Mouse (Mus musculus): Measurements from ENCODE around the gene Vac14. TPM values are rescaled to one million over a fixed set of nuclear protein-coding genes. Genes with fewer than 3 reads are reported as not detected.

The Vac14 gene
- polyA plus RNA-seq, 1 experiment from 2014 or later, result 29.3 TPM

- Histone ChIP-seq H3K27ac (replicated peaks; ENCODE audit: low read depth, low read length) (no peak overlapping the region), H3K9me3 (replicated peaks; ENCODE audit: control insufficient read depth, low read length) (no peaks in the 10 kb centered on the region), H3K27me3 (ENCODE audit: control insufficient read depth, insufficient read depth, low read length) (no peaks in the 10 kb centered on the region), H3K4me3 (ENCODE audit: low read depth, low read length) (no peak overlapping the region), H3K9ac (replicated peaks; ENCODE audit: low read length) (no peak overlapping the region), H3K4me2 (ENCODE audit: low read depth, low read length) (no peak overlapping the region), H3K4me1 (ENCODE audit: control insufficient read depth, insufficient read depth, low read length) (peaks cover 18% of the 10 kb centered on the region), H3K36me3 (replicated peaks; ENCODE audit: control insufficient read depth, insufficient read depth, low read depth, low read length) (no peaks in the 10 kb centered on the region)
- WGBS, result 82% methylated on average over 4 of the region's 4 CpGs
- DNase-seq (ENCODE audit: low spot score) (no peak), ATAC-seq (replicated peaks; ENCODE audit: insufficient number of reproducible peaks, low FRiP score, low TSS enrichment, low read depth) (no peak)
These were observed 97.7 kb downstream of the Vac14 start for GRCm38 (mm10) chr8:110716075-110716474.

- Histone ChIP-seq H3K9ac (replicated peaks; ENCODE audit: low read length) (no peak overlapping the region), H3K9me3 (replicated peaks; ENCODE audit: control insufficient read depth, low read length) (no peaks in the 10 kb centered on the region), H3K4me3 (ENCODE audit: low read depth, low read length) (no peak overlapping the region), H3K4me2 (ENCODE audit: low read depth, low read length) (no peak overlapping the region), H3K36me3 (replicated peaks; ENCODE audit: control insufficient read depth, insufficient read depth, low read depth, low read length) (no peaks in the 10 kb centered on the region), H3K27ac (replicated peaks; ENCODE audit: low read depth, low read length) (no peak overlapping the region), H3K4me1 (ENCODE audit: control insufficient read depth, insufficient read depth, low read length) (peaks cover 18% of the 10 kb centered on the region), H3K27me3 (ENCODE audit: control insufficient read depth, insufficient read depth, low read length) (no peaks in the 10 kb centered on the region)
- 62% methylated on average over 7 of the region's 7 CpGs for WGBS
- ATAC-seq (replicated peaks; ENCODE audit: insufficient number of reproducible peaks, low FRiP score, low TSS enrichment, low read depth), result no peak
- no peak for DNase-seq (ENCODE audit: low spot score)
These were observed 98.7 kb downstream of the Vac14 start for GRCm38 (mm10) chr8:110717131-110717530.

DNA sequence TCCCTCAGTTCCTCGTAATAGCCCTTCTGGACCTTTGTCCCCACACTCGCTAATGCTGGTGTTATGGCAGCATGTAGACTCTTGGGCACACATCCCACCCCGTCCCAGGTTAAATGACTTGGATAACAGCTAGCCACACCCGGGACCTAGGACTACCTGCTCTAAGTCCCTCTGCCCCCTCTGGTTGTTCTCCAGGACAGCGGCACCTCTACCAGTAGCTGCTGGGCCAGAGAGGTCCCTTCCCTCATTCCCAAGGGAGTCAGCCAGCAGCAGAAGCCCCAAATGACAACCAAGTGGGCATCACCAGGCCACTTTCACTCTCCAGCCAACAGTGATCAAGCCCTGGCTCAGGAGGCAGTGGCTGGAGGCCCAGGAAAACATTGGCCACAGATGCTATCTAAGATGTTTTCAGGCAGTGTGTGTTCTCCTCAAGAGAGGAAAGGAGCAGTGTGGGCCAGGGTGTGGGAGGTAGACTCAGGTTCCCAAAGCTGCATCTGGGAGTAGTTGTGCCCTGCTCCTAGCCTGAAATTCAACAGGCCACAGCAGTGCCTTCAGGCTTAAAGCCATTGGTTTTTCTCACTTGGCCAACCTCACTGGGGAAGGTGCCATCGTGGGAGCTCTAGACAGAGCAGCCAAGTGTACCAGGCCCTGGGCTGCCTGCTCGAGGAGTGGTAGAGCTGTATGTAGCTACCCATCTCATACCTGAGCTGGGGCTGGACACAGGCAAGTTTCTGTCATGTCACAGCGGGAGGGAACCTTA is 100.0 kb downstream of the Vac14 start:
- ATAC-seq (replicated peaks; ENCODE audit: insufficient number of reproducible peaks, low FRiP score, low TSS enrichment, low read depth) (no peak), DNase-seq (ENCODE audit: low spot score) (no peak)
- H3K4me3 ChIP-seq (ENCODE audit: low read depth, low read length), result no peak overlapping the region
- H3K9me3 ChIP-seq (replicated peaks; ENCODE audit: control insufficient read depth, low read length), result no peaks in the 10 kb centered on the region
- no peaks in the 10 kb centered on the region for H3K36me3 ChIP-seq (replicated peaks; ENCODE audit: control insufficient read depth, insufficient read depth, low read depth, low read length)
- no peaks in the 10 kb centered on the region for H3K27me3 ChIP-seq (ENCODE audit: control insufficient read depth, insufficient read depth, low read length)
- H3K4me2 ChIP-seq (ENCODE audit: low read depth, low read length), result no peak overlapping the region
- H3K9ac ChIP-seq (replicated peaks; ENCODE audit: low read length), result no peak overlapping the region
- no peak overlapping the region for H3K27ac ChIP-seq (replicated peaks; ENCODE audit: low read depth, low read length)
- H3K4me1 ChIP-seq (ENCODE audit: control insufficient read depth, insufficient read depth, low read length), result peaks cover 18% of the 10 kb centered on the region
- WGBS, result 88% methylated on average over 8 of the region's 8 CpGs

GRCm38 (mm10) chr8:110718969-110719670 is 100.7 kb downstream of the Vac14 start:
- Histone ChIP-seq H3K27ac (replicated peaks; ENCODE audit: low read depth, low read length) (peak overlapping the region; percentile 20; the same call in 1 of the 2 replicates), H3K4me3 (ENCODE audit: low read depth, low read length) (no peak overlapping the region), H3K9ac (replicated peaks; ENCODE audit: low read length) (no peak overlapping the region; the same call in 1 of the 2 replicates), H3K4me1 (ENCODE audit: control insufficient read depth, insufficient read depth, low read length) (peaks cover 20% of the 10 kb centered on the region), H3K4me2 (ENCODE audit: low read depth, low read length) (no peak overlapping the region), H3K9me3 (replicated peaks; ENCODE audit: control insufficient read depth, low read length) (no peaks in the 10 kb centered on the region), H3K36me3 (replicated peaks; ENCODE audit: control insufficient read depth, insufficient read depth, low read depth, low read length) (no peaks in the 10 kb centered on the region), H3K27me3 (ENCODE audit: control insufficient read depth, insufficient read depth, low read length) (no peaks in the 10 kb centered on the region)
- DNase-seq (ENCODE audit: low spot score), result peak; percentile 29
- 32% methylated on average over 12 of the region's 12 CpGs for WGBS
- no peak for ATAC-seq (replicated peaks; ENCODE audit: insufficient number of reproducible peaks, low FRiP score, low TSS enrichment, low read depth)

DNA sequence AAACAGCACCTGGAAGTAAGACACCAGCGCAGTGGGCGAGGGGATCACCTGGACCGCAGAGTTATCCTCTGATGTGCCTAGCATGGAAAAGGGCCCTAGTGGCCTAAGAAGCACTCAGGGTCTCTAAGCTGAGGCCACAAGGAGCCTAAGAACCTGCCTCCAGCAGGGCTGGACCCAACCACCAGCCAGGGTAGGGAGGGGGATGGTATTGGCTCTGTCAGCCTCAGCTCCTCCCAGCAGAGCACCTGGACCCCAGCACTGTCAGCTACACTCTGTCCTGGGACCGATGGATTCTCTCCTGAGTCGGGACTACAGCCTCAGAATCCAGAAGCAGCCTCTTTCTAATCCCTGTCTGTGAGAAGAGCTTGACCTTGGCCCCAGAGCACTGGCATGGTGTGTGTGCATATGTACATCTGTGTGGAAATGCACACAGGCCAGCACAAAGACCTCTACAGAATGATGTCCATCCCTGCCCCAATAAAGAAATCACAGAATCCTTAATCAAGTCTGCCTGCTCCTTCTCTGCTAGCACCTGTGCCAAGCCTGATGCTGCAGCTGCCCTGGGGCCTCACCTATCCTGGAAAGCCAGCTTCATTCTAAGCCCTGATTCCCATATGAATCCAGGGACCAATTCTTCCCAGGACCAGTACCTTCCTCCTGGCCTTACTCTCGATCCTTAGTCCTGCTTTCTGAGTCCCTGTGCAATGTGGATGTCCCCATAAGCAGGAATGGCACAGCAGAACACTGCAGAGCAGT is 101.7 kb downstream of the Vac14 start:
- peaks cover 24% of the 10 kb centered on the region for H3K4me1 ChIP-seq (ENCODE audit: control insufficient read depth, insufficient read depth, low read length)
- DNase-seq (ENCODE audit: low spot score) (no peak), ATAC-seq (replicated peaks; ENCODE audit: insufficient number of reproducible peaks, low FRiP score, low TSS enrichment, low read depth) (no peak)
- H3K27ac ChIP-seq (replicated peaks; ENCODE audit: low read depth, low read length), result peak overlapping the region; percentile 20; the same call in 1 of the 2 replicates
- H3K27me3 ChIP-seq (ENCODE audit: control insufficient read depth, insufficient read depth, low read length), result no peaks in the 10 kb centered on the region
- H3K9ac ChIP-seq (replicated peaks; ENCODE audit: low read length), result peak overlapping the region; percentile 91; the same call in 1 of the 2 replicates
- 53% methylated on average over 6 of the region's 6 CpGs for WGBS
- no peaks in the 10 kb centered on the region for H3K36me3 ChIP-seq (replicated peaks; ENCODE audit: control insufficient read depth, insufficient read depth, low read depth, low read length)
- no peak overlapping the region for H3K4me2 ChIP-seq (ENCODE audit: low read depth, low read length)
- no peak overlapping the region for H3K4me3 ChIP-seq (ENCODE audit: low read depth, low read length)
- H3K9me3 ChIP-seq (replicated peaks; ENCODE audit: control insufficient read depth, low read length), result no peaks in the 10 kb centered on the region

DNA sequence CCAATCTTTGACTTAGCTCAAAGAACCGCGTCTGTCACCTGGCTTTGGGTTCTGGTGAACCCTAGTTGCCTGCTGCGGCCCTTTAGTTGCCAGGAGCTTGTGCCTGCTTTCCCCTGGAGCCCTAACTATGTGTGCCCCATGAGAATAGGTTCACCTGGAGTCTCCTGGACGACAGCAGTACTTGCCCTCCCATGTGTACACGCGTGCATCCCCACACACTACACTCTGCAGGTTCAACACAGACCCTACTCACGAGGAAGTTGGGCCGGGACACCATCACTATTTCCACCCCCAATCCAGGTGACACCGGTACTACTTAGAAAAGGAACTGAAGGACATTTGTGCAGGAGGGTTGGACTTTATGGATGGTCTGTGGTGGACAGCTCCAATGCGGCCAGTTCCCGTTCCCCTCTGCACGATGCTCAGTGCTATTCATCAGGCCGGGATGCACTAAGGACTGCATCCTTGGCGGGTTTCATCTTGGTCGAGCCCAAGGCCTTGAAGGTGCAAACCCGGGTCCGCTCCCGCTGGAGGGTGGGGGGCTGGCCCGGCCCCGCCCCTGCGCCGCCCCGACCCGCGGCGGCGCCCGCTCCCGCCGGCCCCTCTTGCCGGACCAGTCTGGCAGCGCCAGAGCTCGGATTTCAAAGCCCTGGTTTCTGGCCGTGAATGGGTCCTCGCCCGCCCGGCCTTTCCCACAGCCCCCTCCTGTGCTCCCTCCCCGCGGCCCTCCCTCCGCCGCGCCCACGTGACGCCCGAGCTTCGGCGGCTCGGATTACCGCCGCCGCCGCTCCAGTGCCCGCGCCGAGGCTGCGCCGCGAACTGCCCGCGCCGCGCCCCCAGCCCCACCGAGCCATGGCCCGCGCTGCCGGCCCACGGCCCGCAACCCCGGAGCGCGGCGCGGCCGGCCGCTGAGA is 102.6 kb downstream of the Vac14 start, which contains the start of gene Mtss1l:
Gene Mtss1l (plus strand): TSS at position 792 of the 914 bp plus-strand sequence.
- Histone ChIP-seq H3K4me3 (ENCODE audit: low read depth, low read length) (peak within 1 kb of the TSS; percentile 75), H3K36me3 (replicated peaks; ENCODE audit: control insufficient read depth, insufficient read depth, low read depth, low read length) (no peaks in the 10 kb centered on the region), H3K27me3 (ENCODE audit: control insufficient read depth, insufficient read depth, low read length) (no peaks in the 10 kb centered on the region), H3K27ac (replicated peaks; ENCODE audit: low read depth, low read length) (peak within 1 kb of the TSS; percentile 88), H3K4me1 (ENCODE audit: control insufficient read depth, insufficient read depth, low read length) (peaks cover 24% of the 10 kb centered on the region), H3K9ac (replicated peaks; ENCODE audit: low read length) (peak within 1 kb of the TSS; percentile 91), H3K4me2 (ENCODE audit: low read depth, low read length) (peak within 1 kb of the TSS; percentile 76), H3K9me3 (replicated peaks; ENCODE audit: control insufficient read depth, low read length) (no peaks in the 10 kb centered on the region)
- DNase-seq (ENCODE audit: low spot score) (peak; percentile 96), ATAC-seq (replicated peaks; ENCODE audit: insufficient number of reproducible peaks, low FRiP score, low TSS enrichment, low read depth) (peak; percentile 81)
- WGBS, result 4% methylated on average over 56 of the region's 75 CpGs

- Histone ChIP-seq H3K27ac (replicated peaks; ENCODE audit: low read depth, low read length) (peak overlapping the region; percentile 88), H3K9me3 (replicated peaks; ENCODE audit: control insufficient read depth, low read length) (no peaks in the 10 kb centered on the region), H3K4me1 (ENCODE audit: control insufficient read depth, insufficient read depth, low read length) (peaks cover 24% of the 10 kb centered on the region), H3K36me3 (replicated peaks; ENCODE audit: control insufficient read depth, insufficient read depth, low read depth, low read length) (no peaks in the 10 kb centered on the region), H3K4me2 (ENCODE audit: low read depth, low read length) (peak overlapping the region; percentile 76), H3K4me3 (ENCODE audit: low read depth, low read length) (peak overlapping the region; percentile 75), H3K9ac (replicated peaks; ENCODE audit: low read length) (peak overlapping the region; percentile 91), H3K27me3 (ENCODE audit: control insufficient read depth, insufficient read depth, low read length) (no peaks in the 10 kb centered on the region)
- ATAC-seq (replicated peaks; ENCODE audit: insufficient number of reproducible peaks, low FRiP score, low TSS enrichment, low read depth) (peak; percentile 47), DNase-seq (ENCODE audit: low spot score) (peak; percentile 42)
- 2% methylated on average over 30 of the region's 59 CpGs for WGBS
These were observed 103.4 kb downstream of the Vac14 start for GRCm38 (mm10) chr8:110721606-110722413.

Measured in embryonic facial prominence, embryonic 11.5 days (tissue).